In the genomic region with DNA sequence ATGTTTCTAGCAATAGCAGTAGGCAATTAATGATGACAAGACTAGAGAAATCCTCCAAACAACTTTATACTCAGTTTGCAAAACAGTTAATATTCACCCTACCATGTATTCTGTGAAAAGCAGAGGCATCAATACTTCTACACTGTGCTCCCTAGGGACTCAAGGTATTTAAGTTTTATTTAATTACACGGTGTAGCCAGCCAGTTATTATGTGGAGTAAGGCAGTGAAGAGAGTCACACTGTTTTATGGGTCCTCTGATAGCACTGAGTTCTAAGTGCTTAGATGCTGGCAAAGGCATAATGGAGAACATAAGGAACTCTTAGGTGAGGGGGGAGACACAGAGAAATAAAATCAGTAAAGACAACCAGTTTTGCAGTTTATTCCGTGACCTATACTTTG, we compare ENCODE assay signal across 26 mouse cellular contexts.
"Had no signal": no experiment of that assay in that cellular context is flagged by ENCODE, and none has a peak within 500 bp of the region (broad histone marks: within the 10 kb centered on the region; RNA-seq: fewer than 3 reads in every experiment).

No protein-coding gene starts in this region.

- DNase-seq: forebrain, postnatal 0 days; gastrocnemius, postnatal 14 days; gastrocnemius, postnatal 36 days; heart, adult 11 months; heart, adult 2 months; heart, postnatal 14 days; heart, postnatal 36 days; kidney, adult 11 months; kidney, adult 2 months; kidney, adult 9 months; kidney, postnatal 14 days; kidney, postnatal 36 days; layer of hippocampus, adult 9-11 months; liver had no signal

- H3K4me1 ChIP-seq: forebrain, embryonic 15.5 days; heart, embryonic 13.5 days; heart, embryonic 15.5 days; hindbrain, embryonic 12.5 days; kidney, embryonic 15.5 days; limb, embryonic 10.5 days had no signal

- H3K36me3 ChIP-seq: forebrain, embryonic 15.5 days; heart, embryonic 13.5 days; heart, embryonic 15.5 days; hindbrain, embryonic 12.5 days; kidney, embryonic 15.5 days; limb, embryonic 10.5 days; limb, embryonic 12.5 days had no signal

- H3K27ac ChIP-seq: forebrain, embryonic 15.5 days; heart, adult 2 months; heart, embryonic 13.5 days; heart, embryonic 15.5 days; hindbrain, embryonic 12.5 days; kidney, embryonic 15.5 days; kidney, postnatal 0 days; left cerebral cortex, adult 2 months; limb, embryonic 10.5 days; limb, embryonic 12.5 days had no signal

- ATAC-seq: forebrain, embryonic 15.5 days; forebrain, postnatal 0 days; intestine, embryonic 16.5 days had no signal

- H3K9ac ChIP-seq: forebrain, embryonic 15.5 days; forebrain, postnatal 0 days; heart, embryonic 13.5 days; heart, embryonic 15.5 days; hindbrain, embryonic 12.5 days; kidney, embryonic 15.5 days; limb, embryonic 12.5 days had no signal

- H3K4me2 ChIP-seq: forebrain, embryonic 15.5 days; heart, embryonic 11.5 days; heart, embryonic 13.5 days; heart, embryonic 15.5 days; hindbrain, embryonic 12.5 days; kidney, embryonic 15.5 days; limb, embryonic 12.5 days; liver, embryonic 11.5 days had no signal

- H3K9me3 ChIP-seq: forebrain, embryonic 15.5 days; heart, embryonic 13.5 days; heart, embryonic 15.5 days; hindbrain, embryonic 12.5 days; kidney, embryonic 15.5 days; limb, embryonic 10.5 days; limb, embryonic 12.5 days had no signal

- H3K4me3 ChIP-seq: forebrain, embryonic 15.5 days; heart, adult 2 months; heart, embryonic 13.5 days; heart, embryonic 15.5 days; hindbrain, embryonic 12.5 days; kidney, embryonic 15.5 days; left cerebral cortex, adult 2 months; limb, embryonic 10.5 days; limb, embryonic 12.5 days had no signal

- H3K27me3 ChIP-seq: forebrain, embryonic 15.5 days; heart, embryonic 13.5 days; heart, embryonic 15.5 days; hindbrain, embryonic 12.5 days; kidney, embryonic 15.5 days; limb, embryonic 12.5 days had no signal
